Mouse (Mus musculus): ENCODE data around the gene Gm38394.
"Not testable (repeated sequence)": the region's sequence is repeated elsewhere in the genome, so short reads cannot be mapped to it uniquely, and the experiment has no call there.

Gm38394 gene

DNA sequence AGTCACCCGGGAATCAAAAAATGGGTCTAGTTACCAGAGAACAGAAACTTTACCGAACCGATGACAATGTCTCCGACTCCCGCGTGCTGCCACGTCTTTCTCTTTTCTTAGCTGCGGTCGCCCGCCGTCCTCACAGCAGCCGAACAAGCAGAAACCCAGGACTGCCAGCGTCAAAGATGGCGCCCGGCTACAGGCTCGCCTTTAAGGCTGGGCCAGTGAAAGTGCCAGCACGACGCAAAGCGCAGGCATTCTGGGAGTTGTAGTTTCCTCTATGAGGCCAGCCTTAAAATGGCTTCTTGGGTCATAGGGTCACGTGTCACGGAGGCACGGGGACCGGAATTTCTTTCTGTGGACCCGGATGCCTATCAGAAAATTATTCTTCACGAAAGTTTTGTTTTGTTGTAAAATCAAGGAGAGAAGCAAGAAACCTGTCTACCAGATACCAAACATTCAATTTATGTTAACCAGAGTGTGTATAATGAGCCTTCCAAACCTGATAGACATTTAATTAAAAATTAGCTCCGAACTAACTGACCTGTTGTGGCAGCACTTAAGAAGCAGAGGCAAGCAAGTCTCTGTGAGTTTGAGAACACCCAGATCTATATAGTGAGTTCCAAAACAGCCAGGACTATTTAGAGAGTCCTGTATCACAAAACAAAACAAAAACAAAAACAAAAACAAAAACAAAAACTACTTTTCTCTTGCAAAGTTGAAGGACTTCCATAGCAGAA is at the start of gene Gm38394:
TSS of gene Gm38394 (minus strand) at position 116 of the 731 bp plus-strand sequence.
- DNase-seq (ENCODE audit: low spot score in 2 of 2): peak; percentile 89

DNA sequence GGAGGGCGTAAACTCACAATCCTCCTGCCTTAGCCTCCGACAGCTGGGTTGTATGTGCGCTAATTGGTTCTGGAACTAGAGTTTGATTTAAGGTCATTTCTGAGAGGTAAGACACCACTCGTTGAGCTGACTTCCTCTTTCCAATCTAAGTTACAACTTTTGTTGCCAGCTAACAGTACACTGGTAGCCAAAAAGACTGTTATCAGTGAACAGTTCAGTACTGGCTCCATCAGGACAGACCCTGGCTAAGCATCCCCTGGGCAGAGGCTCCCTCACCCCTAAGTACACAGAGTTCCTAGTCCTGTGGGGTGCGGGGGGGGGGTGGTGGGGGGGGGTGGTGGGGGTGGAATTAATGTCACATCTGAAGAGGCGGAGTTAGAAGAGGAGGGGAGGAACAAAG is 49.8 kb upstream of the Gm38394 start:
- DNase-seq (ENCODE audit: low spot score in 2 of 2): no peak

DNA sequence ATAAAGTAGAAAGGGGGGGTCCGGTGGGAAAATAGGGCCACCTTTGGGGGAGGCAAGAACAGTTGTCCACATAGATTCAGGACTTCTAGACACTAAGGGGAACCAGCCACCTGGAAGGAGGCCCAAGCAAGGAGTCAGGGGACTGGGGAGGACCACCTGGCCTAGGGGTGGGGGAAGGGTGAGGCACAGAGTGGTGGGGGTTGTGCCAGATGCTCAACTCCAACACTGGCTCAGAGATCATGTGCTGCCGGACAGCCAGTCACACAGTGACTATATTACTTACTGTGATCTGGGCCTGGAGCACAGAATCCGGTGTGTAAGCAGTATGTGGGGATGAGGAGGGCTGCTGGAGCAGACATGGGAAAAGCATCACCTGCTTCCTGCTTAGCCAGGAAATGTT is 48.2 kb upstream of the Gm38394 start:
- DNase-seq (ENCODE audit: low spot score in 2 of 2): peak; percentile 39 to 47

DNA sequence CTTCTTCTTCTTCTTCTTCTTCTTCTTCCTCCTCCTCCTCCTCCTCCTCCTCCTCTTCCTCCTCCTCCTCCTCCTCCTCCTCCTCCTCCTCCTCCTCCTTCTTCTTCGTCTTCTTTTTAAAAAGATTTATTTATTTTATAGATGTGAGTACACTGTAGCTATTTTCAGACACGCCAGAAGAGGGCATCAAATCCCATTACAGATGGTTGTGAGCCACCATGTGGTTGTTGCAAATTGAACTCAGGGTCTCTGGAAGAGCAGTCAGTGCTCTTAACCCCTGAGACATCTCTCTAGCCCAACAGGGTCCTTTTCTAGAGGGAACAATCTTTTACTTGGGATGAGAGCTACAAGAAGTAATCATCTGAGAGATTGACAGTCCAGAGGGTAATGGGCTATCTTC is 40.7 kb upstream of the Gm38394 start:
- peak in 1 of 2 experiments; percentile 31 for DNase-seq (ENCODE audit: low spot score in 2 of 2)

DNA sequence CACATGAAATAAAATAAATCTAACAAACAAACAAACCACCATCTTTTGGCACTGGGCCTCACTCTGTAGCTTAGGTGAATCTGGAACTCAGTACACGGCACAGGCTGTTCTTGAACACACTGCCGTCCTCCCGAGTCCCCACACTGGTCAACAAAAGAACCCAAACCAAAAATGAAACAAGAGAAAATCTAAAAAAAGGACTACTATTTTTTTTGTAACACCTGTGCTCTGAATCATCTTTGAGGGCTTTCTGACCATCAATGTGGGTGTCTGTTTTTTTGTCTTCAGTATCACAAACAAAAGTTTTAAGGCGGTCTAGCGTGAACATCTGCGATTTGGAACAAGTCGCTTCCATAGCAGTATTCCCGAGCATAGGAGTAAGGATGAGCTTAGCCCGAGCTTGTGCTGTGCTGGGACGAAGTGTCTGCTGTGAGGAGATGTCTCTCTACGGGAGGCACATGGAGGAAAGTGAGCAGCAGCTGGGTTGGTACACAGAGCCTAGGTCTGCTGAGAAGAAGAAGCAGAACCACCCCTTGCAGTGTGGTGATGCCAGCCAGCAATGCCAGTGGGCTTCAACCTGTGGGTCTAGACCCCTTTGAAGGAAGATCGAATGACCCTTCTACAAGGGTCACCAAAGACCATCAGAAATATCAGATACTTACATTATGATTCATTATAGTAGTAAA is 37.0 kb upstream of the Gm38394 start:
- DNase-seq (ENCODE audit: low spot score in 2 of 2): no peak

DNA sequence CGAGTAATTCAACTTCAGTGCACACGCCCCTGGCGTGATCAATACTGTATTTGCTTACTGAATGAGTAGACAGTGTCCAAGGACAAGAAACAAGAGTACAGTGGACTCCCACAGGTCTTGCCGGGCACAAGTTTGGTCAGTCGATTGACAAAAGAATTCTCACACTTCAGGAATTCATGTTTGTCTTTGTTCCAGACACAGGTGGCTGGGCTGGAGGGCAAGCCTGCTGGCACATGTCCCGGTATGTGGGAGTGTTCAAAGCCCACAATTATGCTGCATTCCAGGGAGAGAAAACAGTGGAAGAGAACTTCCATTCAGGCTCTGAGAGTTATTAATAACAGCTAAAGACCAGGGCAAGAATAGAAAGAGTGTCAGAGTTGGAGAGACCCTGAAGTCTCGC is 34.8 kb upstream of the Gm38394 start:
- DNase-seq (ENCODE audit: low spot score in 2 of 2): no peak

DNA sequence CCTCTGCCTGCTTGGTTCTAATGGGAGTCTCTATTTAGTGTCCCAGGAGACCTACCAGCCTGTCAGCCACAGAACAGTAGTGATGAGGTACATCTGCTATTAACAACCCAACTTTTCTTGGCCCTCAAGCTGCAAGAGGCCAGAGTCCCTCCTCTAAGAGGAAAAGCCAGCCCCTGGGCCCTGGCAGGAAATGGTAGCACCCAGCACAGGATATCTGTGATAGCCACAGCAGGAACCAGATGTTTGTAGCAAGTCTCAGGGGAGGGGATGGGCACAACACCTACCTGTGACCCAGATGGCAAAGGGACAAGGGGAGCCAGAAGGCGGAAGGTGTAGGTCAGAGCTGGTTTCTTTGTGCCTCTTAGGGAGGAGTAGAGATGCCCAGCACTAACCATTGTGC is 33.8 kb upstream of the Gm38394 start:
- no peak for DNase-seq (ENCODE audit: low spot score in 2 of 2)

DNA sequence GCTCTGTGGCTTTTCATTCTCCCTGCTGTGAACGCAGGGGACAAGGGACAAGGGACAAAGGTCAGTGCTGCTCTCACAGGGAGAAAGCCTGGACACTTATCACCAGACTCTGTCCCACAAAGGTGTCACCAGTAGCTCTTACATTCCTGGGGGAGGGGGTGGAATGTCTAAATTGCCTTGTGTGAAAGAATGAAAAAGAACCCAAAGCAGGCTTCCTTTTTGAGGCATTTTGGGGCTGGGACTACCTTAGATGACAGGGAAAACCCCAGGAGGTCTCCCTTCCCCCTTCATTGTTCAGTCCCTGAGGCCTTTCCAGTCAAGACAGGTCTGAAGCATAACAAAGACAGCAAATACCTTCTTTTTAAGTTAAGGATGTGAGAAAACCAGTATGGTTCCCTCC is 33.2 kb upstream of the Gm38394 start:
- no peak for DNase-seq (ENCODE audit: low spot score in 2 of 2)

DNA sequence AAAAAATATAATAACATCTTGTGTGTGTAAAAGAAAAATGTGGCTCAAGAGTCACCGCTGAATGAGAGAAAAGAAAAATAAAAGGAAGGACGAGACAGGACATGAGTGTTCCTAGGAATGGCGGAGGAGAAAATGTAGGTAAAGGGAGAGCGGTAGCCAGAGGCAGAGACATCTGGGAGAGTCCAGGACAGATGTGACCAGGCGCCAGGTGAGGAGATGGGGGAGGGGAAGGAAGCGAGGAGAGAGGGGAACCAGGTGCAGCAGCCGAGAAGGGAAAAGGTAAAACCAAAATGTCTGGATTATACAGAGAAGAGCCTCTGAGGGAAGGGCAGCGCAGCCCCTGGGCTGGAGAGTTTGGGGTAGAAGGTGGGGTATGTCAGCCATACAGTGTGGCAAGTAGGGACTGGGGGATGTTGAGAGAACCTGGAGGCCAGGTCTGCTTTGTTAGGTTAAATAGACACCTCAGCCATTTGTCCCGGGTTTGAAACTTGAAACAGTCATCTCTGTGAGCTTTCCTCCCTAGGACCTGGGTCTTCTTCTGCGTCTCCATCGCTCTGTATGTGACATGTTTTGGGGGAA is 32.5 kb upstream of the Gm38394 start:
- DNase-seq (ENCODE audit: low spot score in 2 of 2): no peak

DNA sequence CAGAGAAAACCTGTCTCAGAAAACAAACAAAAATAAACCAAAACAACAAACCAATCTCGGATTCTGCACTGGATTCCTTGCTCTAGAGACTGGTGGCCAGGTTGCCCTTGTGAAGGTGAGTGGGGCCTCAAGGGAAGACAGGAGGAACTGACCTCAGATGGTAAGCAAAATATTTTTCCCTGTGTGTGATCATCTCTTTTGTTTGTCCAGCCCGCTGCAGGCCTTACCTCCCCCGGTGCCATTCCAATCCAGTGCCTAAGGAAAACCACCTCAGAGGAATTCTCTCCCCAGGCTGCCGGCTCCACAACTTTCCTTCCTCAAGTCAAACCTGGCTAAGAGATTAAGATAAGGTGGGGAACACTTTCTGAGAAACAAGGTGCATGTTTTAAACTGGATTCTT is 31.1 kb upstream of the Gm38394 start:
- no peak for DNase-seq (ENCODE audit: low spot score in 2 of 2)

DNA sequence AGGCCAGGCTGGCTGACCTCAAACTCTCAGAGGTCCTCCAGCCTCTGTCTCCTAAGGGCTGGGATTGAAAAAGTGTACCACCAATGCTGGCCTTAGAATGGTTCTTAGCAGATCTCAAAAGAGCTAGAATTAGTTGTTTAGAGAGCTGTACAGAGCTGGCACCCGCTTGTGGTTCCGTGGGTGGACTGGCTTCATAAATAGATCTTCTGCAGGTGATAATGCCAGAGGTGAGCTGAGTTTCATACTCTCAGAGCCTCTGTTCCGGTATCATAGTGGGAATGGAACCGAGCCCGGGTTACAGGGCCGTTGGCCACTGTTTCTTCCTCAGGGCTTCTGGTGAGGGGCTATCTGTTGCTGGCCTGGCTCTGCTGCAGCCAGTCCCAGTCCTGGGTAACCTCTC is 29.9 kb upstream of the Gm38394 start:
- no peak for DNase-seq (ENCODE audit: low spot score in 2 of 2)

DNA sequence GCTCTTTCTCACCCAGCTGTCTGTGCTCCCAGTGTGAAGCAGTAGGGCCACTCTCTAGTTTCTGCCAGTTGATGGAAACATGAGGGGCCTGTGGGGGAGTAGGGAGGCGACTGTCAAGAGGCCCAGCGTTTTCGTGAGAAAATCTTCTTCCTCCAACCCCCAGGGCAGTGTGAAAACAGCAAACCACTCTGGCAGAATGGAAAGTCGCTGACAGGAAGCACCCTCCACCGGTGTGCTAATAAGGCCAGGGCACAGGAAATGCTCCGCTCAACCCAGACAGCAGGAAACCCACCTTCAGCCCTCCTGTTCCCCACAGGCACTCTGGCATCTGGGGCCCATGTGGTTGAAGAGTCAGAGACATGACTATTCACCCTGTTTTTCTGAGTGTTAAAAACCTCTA is 28.8 kb upstream of the Gm38394 start, which contains the start of gene Lax1:
TSS of gene Lax1 (minus strand) at position 212 of the 400 bp plus-strand sequence.
- peak; percentile 70 to 72 for DNase-seq (ENCODE audit: low spot score in 2 of 2)

DNA sequence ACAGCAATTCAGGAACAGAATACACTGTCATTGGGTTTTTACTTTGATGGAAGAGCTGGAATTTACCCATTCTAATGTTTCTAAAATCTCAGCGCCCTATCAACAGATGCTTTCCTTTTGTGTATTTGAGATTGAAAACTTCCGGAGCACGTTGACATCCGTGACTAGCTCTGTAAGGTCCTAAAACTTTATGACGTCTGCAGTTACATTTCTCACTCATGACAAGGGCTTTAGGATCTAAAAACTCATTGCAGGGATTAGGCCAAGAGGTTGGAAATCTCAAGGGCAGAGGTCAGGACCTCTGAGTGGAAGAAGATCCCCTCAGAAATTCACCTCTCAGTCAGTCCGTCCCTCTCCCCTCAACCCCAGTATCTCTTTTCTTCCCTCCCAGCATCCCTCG is 27.2 kb upstream of the Gm38394 start:
- DNase-seq (ENCODE audit: low spot score in 2 of 2): no peak

DNA sequence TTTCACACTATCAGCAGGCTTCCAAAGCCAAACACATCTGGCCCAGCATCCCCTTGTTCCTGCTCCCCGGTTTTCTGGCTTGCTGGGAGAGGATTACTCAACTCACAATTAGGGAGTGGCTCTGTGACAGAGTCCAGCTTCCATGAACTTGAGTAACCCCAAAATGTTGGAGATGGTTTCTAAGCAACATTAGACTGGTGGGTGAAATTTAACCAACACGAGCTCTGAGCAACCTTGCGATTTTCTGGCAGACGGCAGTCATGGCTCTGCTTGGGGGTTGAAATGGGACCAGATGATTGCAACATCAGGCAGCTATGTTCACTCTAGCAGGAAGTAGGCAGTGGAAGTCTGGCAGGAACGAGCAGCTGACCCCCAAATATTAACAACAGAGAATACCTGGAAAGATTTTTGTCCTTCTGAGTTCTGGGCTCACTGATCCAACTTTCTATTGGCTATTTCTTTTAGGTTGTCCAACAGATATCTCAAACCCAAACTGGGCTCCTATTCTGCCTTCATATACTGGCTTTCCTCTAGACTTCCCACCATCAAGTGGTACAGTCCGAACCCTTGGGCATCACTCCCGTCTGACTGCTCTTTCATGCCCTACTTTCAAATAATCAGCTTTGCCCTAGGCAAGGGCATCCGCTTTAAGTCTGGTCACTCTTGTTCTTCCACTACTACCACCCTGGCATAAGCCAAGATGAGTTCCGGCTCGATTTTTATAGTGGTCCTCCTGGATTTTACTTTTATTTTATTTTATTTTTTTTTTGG is 24.8 kb upstream of the Gm38394 start:
- DNase-seq (ENCODE audit: low spot score in 2 of 2): no peak

DNA sequence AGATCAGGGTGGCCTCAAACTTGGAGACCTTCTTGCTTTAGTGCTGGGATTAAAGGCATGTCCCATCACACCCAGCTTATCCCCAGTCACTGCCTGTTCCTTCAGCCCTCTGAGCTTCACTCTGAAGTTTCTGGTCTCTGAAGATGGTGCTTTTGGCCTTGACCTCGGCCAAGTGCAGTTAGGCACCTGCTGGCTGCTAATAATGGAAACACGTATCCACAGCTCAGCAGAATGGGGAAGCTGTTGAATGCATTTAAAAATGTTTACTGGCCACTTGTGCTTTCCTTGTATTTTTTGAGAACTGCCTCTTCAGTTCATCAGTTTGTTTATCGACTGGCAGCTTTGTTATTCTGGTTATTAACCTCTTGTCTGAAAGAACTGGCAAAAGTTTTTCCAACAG is 10.7 kb upstream of the Gm38394 start:
- no peak for DNase-seq (ENCODE audit: low spot score in 2 of 2)

DNA sequence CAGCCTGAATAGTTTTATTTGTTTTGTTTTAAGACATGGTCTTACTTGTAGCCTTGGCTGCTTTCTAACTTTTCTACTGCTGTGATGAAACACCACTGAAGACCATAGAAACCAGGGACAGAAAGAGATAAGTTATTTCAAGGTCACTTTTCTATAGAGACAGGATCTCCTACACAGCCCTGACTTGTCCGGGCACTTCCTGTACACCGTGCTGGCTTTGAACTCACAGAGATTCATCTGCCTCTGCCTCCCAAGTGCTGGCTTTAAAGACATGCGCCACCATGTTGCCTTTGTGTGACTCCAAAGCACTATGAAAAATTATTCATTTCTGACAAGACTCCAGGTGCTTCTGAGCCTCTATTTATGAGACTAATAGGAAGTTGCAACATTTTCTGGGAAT is 10.1 kb upstream of the Gm38394 start:
- DNase-seq (ENCODE audit: low spot score in 2 of 2): no peak

DNA sequence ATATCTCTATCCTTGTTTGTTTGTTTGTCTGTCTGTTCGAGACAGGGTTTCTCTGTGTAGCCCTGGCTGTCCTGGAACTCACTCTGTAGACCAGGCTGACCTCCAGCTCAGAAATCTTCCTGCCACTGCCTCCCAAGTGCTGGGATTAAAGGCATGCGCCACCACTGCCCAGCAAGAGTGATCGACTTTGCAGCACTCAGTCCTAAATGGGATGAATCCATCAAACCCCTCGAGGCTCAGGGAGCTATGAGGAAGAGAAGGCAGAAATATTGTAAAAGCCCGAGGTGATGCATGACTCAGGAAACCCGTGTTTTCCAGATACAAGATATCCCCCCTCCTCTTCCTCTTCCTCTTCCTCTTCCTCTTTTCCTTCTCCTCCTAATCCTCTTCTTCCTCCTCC is 9.7 kb upstream of the Gm38394 start:
- no peak for DNase-seq (ENCODE audit: low spot score in 2 of 2)

DNA sequence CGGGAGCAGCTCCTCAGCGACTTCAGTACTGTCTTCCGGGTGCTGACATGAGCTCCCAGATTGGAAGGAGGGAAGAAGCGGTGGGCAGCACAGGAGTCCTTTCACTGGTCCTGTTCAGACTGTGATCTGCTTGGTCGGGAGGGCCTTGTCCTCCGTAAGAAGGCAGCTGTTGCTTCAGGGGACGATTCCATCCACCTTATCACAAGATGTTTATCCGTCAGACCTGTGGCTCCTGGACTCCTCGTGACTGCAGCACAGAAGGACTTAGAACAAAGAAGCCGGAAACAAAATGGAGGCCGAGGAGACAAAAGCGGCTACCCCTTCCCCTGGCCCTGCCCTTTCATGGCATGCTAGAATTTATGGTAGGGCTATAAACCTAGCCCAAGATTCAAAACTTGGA is 9.1 kb upstream of the Gm38394 start:
- no peak for DNase-seq (ENCODE audit: low spot score in 2 of 2)

DNA sequence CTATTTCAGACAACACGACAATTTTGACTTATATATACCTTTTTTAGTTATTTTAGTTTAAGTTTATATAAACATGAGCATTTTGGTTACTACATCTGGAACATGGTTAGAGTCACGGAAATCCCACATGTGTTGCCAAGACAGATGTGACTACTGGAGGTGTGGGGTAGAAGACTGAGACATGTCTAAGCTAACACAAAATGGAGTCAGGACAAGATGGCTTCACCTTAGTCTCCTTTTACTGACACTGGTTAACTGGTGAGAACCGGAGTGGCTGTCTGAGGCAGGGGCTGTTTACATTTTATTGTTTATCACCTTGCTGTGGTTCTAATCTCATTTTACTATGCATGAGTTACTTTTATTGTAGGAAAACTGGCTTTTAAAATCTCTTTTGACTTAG is 7.5 kb upstream of the Gm38394 start:
- no peak for DNase-seq (ENCODE audit: low spot score in 2 of 2)

DNA sequence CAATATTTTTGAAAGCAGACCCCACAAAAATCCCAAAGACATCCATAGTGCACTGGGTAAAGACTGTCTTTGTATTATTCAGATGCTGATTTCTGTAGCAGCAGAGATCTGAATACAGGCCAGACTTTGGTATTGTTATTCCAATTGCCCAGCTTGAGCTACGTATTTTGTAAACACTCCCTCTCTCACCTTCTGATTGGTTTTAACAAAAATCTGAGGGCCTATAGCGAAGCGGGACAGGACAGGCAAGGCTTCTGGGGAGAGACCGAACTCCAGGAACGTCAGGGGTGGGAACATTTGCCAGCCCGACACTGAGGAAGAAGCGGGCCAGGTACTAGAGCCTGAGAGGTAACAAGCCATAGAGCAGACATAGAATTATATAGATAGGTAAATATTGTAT is 6.6 kb upstream of the Gm38394 start:
- DNase-seq (ENCODE audit: low spot score in 2 of 2): no peak

DNA sequence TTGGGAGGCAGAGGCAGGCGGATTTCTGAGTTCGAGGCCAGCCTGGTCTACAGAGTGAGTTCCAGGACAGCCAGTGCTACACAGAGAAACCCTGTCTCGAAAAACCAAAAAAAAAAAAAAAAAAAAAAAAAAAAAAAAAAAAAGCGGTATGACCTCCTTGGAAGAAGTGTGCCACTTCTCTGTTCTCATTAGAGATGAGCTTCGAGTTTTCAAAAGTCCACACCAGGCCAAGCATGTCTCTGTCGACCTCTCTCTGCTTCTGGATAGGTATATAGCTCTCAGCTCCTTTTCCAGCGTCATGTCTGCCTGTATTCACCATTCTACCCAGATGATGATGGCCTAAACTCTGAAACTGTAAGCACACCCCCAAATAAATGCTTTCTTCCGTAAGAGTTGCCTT is 4.6 kb upstream of the Gm38394 start:
- not testable (repeated sequence) for DNase-seq (ENCODE audit: low spot score in 2 of 2)

DNA sequence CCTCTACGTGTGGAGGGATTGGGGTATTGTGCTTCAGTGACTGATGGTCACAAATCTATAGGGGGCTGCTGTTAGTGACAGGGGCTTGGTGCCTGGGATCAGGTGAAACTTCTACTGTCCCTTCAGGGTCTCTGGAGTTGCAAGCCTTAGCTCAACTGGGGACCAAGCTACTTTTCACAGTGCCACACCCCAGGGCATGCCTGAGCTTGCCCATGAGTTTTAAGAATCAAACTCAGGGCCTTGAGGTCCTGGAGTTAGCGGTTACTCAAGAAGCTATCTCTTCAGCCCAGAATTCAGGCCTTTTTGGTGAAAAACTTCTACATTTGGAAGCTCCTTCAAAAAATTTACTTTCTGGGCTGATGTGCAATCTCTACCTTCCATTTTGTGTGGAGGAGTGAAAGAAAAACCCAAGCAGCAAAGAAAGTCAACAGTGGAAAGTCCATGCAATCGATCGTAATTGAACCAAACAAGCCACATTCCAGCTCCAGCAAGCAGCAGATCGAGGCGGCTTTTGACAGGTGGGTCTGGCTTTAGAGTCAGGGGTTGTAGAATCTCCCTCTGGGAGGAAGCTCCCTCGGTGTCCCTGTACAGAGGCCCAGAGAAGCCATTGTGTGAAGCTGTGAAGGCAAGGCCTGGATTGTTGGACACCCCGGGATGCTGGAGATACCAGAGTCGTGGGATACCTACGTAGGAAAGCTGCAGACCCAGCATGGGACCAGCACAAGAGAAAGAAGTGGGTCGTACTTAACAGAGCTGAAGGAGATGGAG is 3.3 kb upstream of the Gm38394 start:
- no peak for DNase-seq (ENCODE audit: low spot score in 2 of 2)

All from thymus, postnatal 10 days (tissue).